Mouse (Mus musculus) hindbrain, embryonic 10.5 days (tissue): ENCODE results near the gene Serinc3. TPM values are rescaled to one million over a fixed set of nuclear protein-coding genes. Genes with fewer than 3 reads are reported as not detected.

Source experiments
- DNase-seq: peaks from one replicate; pipeline ENCODE4 v3.0.0-alpha.2; 2017; ENCODE audit warnings: low spot score
- H3K27ac ChIP-seq: fragments of 300-500 bp; sonication (generic); 2 replicates; pipeline ENCODE4 v1.5.1; 2016; ENCODE audit warnings: mild to moderate bottlenecking, moderate library complexity
- H3K27me3 ChIP-seq: fragments of 300-500 bp; sonication (generic); 2 replicates; pipeline ENCODE4 v1.6.1; 2016; ENCODE audit warnings: mild to moderate bottlenecking; ENCODE audit not compliant: poor library complexity, insufficient read depth, severe bottlenecking
- H3K36me3 ChIP-seq: fragments of 300-500 bp; sonication (generic); 2 replicates; pipeline ENCODE4 v1.6.1; 2016; ENCODE audit warnings: mild to moderate bottlenecking, moderate library complexity
- H3K4me1 ChIP-seq: fragments of 300-500 bp; sonication (generic); replicated peaks from 2 replicates; pipeline ENCODE4 v1.6.1; 2016; ENCODE audit warnings: mild to moderate bottlenecking
- H3K4me3 ChIP-seq: fragments of 300-500 bp; sonication (generic); 2 replicates; pipeline ENCODE4 v1.5.1; 2016; ENCODE audit warnings: mild to moderate bottlenecking, moderate library complexity
- H3K9me3 ChIP-seq: fragments of 300-500 bp; sonication (generic); 2 replicates; pipeline ENCODE4 v1.6.1; 2016; ENCODE audit warnings: mild to moderate bottlenecking, moderate library complexity
- WGBS: fragments of 180-500 bp; shearing (Covaris S2); methylation state at CpG from one replicate; pipeline ENCODE4 v1.1.7; 2016; 5-methylcytosine and 5-hydroxymethylcytosine counted together
- polyA plus RNA-seq: library from polyadenylated mRNA; unstranded; fragments of >200 nt; fragmentation: Nextera tagmentation; extraction: Ambion mirVana; gene quantifications from 2 replicates; pipeline ENCODE4 v1.2.1, GENCODE M21; 2016

Gene Serinc3
- polyA plus RNA-seq, 1 experiment from 2014 or later, result 25.6 TPM

DNA sequence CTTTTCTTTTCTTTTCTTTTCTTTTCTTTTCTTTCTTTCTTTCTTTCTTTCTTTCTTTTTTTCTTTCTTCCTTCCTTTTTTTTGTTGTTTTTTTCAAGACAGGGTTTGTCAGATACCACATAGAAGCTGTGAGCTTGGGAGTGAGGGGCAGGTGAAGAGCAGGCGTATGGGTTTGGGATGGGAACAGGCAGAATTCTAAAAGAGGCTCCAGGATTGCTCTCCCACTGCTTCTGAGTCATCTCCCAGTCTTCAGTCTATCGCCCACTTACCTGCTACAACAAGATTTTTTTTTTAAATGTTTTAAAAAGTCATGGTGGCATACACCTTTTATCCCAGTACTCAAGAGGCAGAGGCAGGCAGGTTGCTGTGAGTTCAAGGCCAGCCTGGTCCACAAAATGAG is 66.9 kb downstream of the Serinc3 start:
- no peaks in the 10 kb centered on the region for H3K27me3 ChIP-seq
- no peak overlapping the region for H3K27ac ChIP-seq
- no peak for DNase-seq
- WGBS, result 86% methylated on average over 2 of the region's 2 CpGs
- H3K36me3 ChIP-seq, result no peaks in the 10 kb centered on the region
- H3K4me1 ChIP-seq, result peaks cover 7% of the 10 kb centered on the region
- H3K4me3 ChIP-seq, result no peak overlapping the region
- no peaks in the 10 kb centered on the region for H3K9me3 ChIP-seq

DNA sequence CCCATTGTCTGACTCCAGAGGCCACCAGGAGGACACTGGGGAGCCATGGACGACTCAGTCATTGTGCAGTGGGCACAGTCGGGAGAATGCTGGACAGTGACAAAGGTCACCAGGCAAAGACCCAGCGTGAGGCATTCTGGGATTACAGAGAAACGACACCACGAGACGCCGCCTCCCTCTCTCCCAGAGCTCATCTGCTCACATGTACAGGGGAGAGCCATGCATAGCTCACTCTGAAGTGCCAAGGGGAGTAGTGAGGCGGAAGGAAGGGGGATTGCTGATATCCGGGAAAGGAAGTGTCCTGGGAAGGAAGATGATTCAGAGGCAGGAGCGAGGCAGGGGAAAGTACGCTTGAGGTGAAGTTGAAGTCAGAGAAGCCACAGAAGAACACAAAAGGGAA is 69.7 kb downstream of the Serinc3 start:
- Histone ChIP-seq H3K27me3 (no peaks in the 10 kb centered on the region), H3K27ac (no peak overlapping the region), H3K9me3 (no peaks in the 10 kb centered on the region), H3K36me3 (no peaks in the 10 kb centered on the region), H3K4me3 (no peak overlapping the region), H3K4me1 (peaks cover 7% of the 10 kb centered on the region)
- DNase-seq, result no peak
- 49% methylated on average over 11 of the region's 11 CpGs for WGBS

DNA sequence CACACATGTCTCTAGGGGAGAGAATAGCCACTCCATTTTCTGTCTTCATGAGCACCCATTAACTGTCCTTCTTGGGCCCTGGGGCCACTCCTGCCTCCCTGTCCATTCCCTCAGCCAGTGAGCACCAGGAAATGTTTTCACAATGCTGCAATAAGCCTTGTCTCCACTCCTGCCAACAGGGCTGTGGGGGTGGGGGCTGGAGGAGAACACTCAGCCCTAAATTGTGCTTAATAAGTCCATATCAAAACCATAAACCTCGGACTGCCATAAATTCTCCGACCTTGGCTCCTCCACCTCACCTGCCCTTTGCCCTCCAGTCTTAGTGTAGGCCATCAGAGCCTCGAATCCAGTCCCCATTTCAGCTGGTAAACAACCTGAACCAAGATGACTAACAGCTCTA is 70.6 kb downstream of the Serinc3 start:
- H3K4me1 ChIP-seq, result peaks cover 7% of the 10 kb centered on the region
- no peak overlapping the region for H3K4me3 ChIP-seq
- H3K27ac ChIP-seq, result no peak overlapping the region
- no peak for DNase-seq
- H3K36me3 ChIP-seq, result no peaks in the 10 kb centered on the region
- WGBS, result 86% methylated on average over 3 of the region's 3 CpGs
- no peaks in the 10 kb centered on the region for H3K9me3 ChIP-seq
- no peaks in the 10 kb centered on the region for H3K27me3 ChIP-seq

Other genes starting within 250 kb of the Serinc3 start
- gene Jph2, start 247.1 kb downstream of the Serinc3 start, polyA plus RNA-seq, result 0.75 and 0.81 TPM in 2 replicates
- 89.2 and 93.3 TPM in 2 replicates for gene Oser1, start 220.4 kb downstream of the Serinc3 start, polyA plus RNA-seq
- 19.0 and 54.8 TPM in 2 replicates for gene Gdap1l1, start 206.7 kb downstream of the Serinc3 start, polyA plus RNA-seq
- gene Fitm2, start 172.5 kb downstream of the Serinc3 start, polyA plus RNA-seq, result 10.4 and 10.8 TPM in 2 replicates
- not detected in 2 replicates for gene R3hdml, start 152.8 kb downstream of the Serinc3 start, polyA plus RNA-seq
- not detected in 2 replicates for gene Hnf4a, start 138.3 kb downstream of the Serinc3 start, polyA plus RNA-seq
- gene Ttpal, start 42.8 kb downstream of the Serinc3 start, polyA plus RNA-seq, result 31.5 and 36.9 TPM in 2 replicates
- gene Pkig, start 13.3 kb upstream of the Serinc3 start, polyA plus RNA-seq, result 158 and 185 TPM in 2 replicates
- 7.2 and 8.1 TPM in 2 replicates for gene Ada, start 105.1 kb upstream of the Serinc3 start, polyA plus RNA-seq
- 0.15 and 0.43 TPM in 2 replicates for gene Ccn5, start 175.7 kb upstream of the Serinc3 start, polyA plus RNA-seq
- gene Kcnk15, start 208.5 kb upstream of the Serinc3 start, polyA plus RNA-seq, result not detected in 2 replicates